Mouse (Mus musculus): ENCODE results near the gene Phox2b. TPM values are rescaled to one million over a fixed set of nuclear protein-coding genes. Genes with fewer than 3 reads are reported as not detected.

Phox2b gene
- not detected in 2 replicates for total RNA-seq (2012; rRNA removed)
- total RNA-seq (2014; rRNA removed): not detected in 2 replicates
- not detected in 2 replicates for polyA plus RNA-seq (2012; ENCODE audit: insufficient read length, low read depth)

DNA sequence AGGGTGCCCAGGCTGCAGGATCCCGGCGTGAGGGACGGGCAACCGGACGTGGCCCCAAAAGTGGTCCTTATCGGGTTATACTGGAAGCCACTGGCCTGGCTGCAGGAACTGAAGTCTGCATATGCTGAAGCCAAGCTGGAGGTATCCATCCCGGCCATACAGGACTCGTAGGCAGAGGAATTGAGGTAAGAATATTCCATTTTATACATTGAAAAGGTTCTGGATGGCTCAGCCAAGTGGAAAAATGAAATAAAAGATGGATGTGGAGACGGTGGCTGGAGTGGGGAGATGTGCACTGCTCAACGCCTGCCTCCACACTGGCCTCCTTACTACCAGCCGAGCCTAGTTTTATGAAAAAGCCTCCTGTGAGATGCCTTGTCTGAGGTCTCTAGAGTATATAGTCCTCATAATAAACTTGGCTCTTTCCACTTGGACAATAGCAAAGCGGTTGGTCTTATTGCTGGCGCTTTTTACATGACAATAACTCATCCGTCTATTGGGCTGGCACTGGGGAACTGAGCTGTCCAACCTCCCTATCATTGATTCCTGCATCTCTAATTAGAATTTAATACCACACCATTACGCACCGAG, at the start of gene Phox2b:
Gene Phox2b, minus strand, starts transcription at position 569 of the 591 bp plus-strand sequence.
- H3K4me1 ChIP-seq (ENCODE audit: control insufficient read depth in 1 of 2, insufficient read depth in 2 of 2): no peaks in the 10 kb centered on the region
- no peak for DNase-seq (ENCODE audit: extremely low read depth)
- no peak within 1 kb of the TSS for H3K9ac ChIP-seq (ENCODE audit: insufficient read depth, low read depth)
- in situ Hi-C loops (cut with MboI; ENCODE audit: low pct_ligation_motif_present, low pct_unique_long_range_greater_than_20kb, low sequenced_read_pairs): no loop called here
- no peak within 1 kb of the TSS for H3K27ac ChIP-seq (ENCODE audit: insufficient read depth, low read depth)
- no peaks in the 10 kb centered on the region for H3K9me3 ChIP-seq (replicated peaks; ENCODE audit: low read length)
- TF ChIP-seq MXI1 (IDR thresholded peaks at IDR 0.05; ENCODE audit: low read depth, low read length) (no peak), CTCF (conservative IDR thresholded peaks at IDR 0.05 in 1 of 2, IDR thresholded peaks at IDR 0.05 in 1 of 2; ENCODE audit: low read depth in 2 of 2, low read length in 2 of 2) (no peak), ETS1 (conservative IDR thresholded peaks at IDR 0.05; ENCODE audit: low read depth, low read length) (no peak), ZNF384 (IDR thresholded peaks at IDR 0.05; ENCODE audit: low read depth, low read length) (no peak)
- H3K36me3 ChIP-seq (replicated peaks in 1 of 2; ENCODE audit: control insufficient read depth in 1 of 2, insufficient read depth in 1 of 2, low read length in 1 of 2): no peaks in the 10 kb centered on the region
- no peaks in the 10 kb centered on the region for H3K27me3 ChIP-seq (replicated peaks)
- H3K79me2 ChIP-seq (replicated peaks; ENCODE audit: control insufficient read depth, extremely low read depth, insufficient read depth, poor library complexity, severe bottlenecking): no peaks in the 10 kb centered on the region
- no peak within 1 kb of the TSS for H3K4me2 ChIP-seq (ENCODE audit: insufficient read depth, low read depth, poor library complexity, severe bottlenecking)
- dilution Hi-C loops (cut with MboI; ENCODE audit: extremely low pct_ligation_motif_present, extremely low pct_unique_long_range_greater_than_20kb, low sequenced_read_pairs): no loop called here
- no peak within 1 kb of the TSS for H3K4me3 ChIP-seq (replicated peaks in 1 of 3; ENCODE audit: low read depth in 2 of 3, low read length in 2 of 3, poor library complexity in 1 of 3)

DNA sequence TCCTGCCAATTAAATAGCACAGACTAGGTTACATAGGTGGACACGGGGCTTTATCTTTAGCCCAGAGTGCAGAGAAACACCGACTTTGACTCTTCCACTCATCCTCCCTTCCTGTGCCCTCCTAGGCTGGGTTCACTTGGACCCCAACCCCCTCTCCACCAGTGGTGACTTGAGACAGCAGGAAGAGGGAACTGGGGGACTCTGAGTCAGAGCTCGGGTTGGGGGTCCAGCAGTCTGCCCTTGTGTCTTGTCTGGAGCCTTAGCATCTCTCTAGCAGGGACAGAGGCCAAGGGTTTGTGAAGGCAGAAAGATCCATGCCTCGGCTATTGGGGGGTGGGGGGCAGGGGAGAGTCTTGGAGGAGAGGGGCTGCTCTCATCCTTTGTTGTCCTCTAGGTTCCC, 43.5 kb upstream of the Phox2b start:
- H3K36me3 ChIP-seq (replicated peaks in 1 of 2; ENCODE audit: control insufficient read depth in 1 of 2, insufficient read depth in 1 of 2, low read length in 1 of 2): no peaks in the 10 kb centered on the region
- in situ Hi-C loops (cut with MboI; ENCODE audit: low pct_ligation_motif_present, low pct_unique_long_range_greater_than_20kb, low sequenced_read_pairs): no loop called here
- no peak for DNase-seq (ENCODE audit: extremely low read depth)
- TF ChIP-seq POLR2A (IDR thresholded peaks at IDR 0.05; ENCODE audit: low read depth, low read length): no peak
- no peak overlapping the region for H3K27ac ChIP-seq (ENCODE audit: insufficient read depth, low read depth)
- H3K9me3 ChIP-seq (replicated peaks; ENCODE audit: low read length): no peaks in the 10 kb centered on the region
- H3K4me1 ChIP-seq (ENCODE audit: control insufficient read depth in 1 of 2, insufficient read depth in 2 of 2): no peaks in the 10 kb centered on the region
- no peaks in the 10 kb centered on the region for H3K27me3 ChIP-seq (replicated peaks)
- no peak overlapping the region for H3K9ac ChIP-seq (ENCODE audit: insufficient read depth, low read depth)
- H3K4me2 ChIP-seq (ENCODE audit: insufficient read depth, low read depth, poor library complexity, severe bottlenecking): no peak overlapping the region
- dilution Hi-C loops (cut with MboI; ENCODE audit: extremely low pct_ligation_motif_present, extremely low pct_unique_long_range_greater_than_20kb, low sequenced_read_pairs): no loop called here
- H3K79me2 ChIP-seq (replicated peaks; ENCODE audit: control insufficient read depth, extremely low read depth, insufficient read depth, poor library complexity, severe bottlenecking): no peaks in the 10 kb centered on the region
- no peak overlapping the region for H3K4me3 ChIP-seq (replicated peaks in 1 of 3; ENCODE audit: low read depth in 2 of 3, low read length in 2 of 3, poor library complexity in 1 of 3)

GRCm38 (mm10) chr5:67139052-67140015, 40.2 kb upstream of the Phox2b start:
- Histone ChIP-seq H3K4me2 (ENCODE audit: insufficient read depth, low read depth, poor library complexity, severe bottlenecking) (no peak overlapping the region), H3K4me3 (replicated peaks in 1 of 3; ENCODE audit: low read depth in 2 of 3, low read length in 2 of 3, poor library complexity in 1 of 3) (no peak overlapping the region), H3K79me2 (replicated peaks; ENCODE audit: control insufficient read depth, extremely low read depth, insufficient read depth, poor library complexity, severe bottlenecking) (no peaks in the 10 kb centered on the region), H3K27me3 (replicated peaks) (no peaks in the 10 kb centered on the region), H3K9ac (ENCODE audit: insufficient read depth, low read depth) (no peak overlapping the region), H3K36me3 (replicated peaks in 1 of 2; ENCODE audit: control insufficient read depth in 1 of 2, insufficient read depth in 1 of 2, low read length in 1 of 2) (no peaks in the 10 kb centered on the region), H3K27ac (ENCODE audit: insufficient read depth, low read depth) (no peak overlapping the region), H3K4me1 (ENCODE audit: control insufficient read depth in 1 of 2, insufficient read depth in 2 of 2) (no peaks in the 10 kb centered on the region), H3K9me3 (replicated peaks; ENCODE audit: low read length) (no peaks in the 10 kb centered on the region)
- no peak for TF ChIP-seq RCOR1 (conservative IDR thresholded peaks at IDR 0.05; ENCODE audit: low read depth, low read length)
- no peak for TF ChIP-seq POLR2A (IDR thresholded peaks at IDR 0.05; ENCODE audit: low read depth, low read length)
- TF ChIP-seq MAZ (IDR thresholded peaks at IDR 0.05; ENCODE audit: low read depth, low read length): no peak
- no peak for TF ChIP-seq KAT2A (IDR thresholded peaks at IDR 0.05; ENCODE audit: insufficient replicate concordance, low read length)
- TF ChIP-seq JUN (IDR thresholded peaks at IDR 0.05; ENCODE audit: insufficient read depth, low read depth, low read length): no peak
- no peak for TF ChIP-seq CHD1 (IDR thresholded peaks at IDR 0.05; ENCODE audit: low read depth, low read length)
- no peak for TF ChIP-seq ZC3H11A (IDR thresholded peaks at IDR 0.05; ENCODE audit: low read depth, low read length)
- dilution Hi-C loops (cut with MboI; ENCODE audit: extremely low pct_ligation_motif_present, extremely low pct_unique_long_range_greater_than_20kb, low sequenced_read_pairs): no loop called here
- no peak for DNase-seq (ENCODE audit: extremely low read depth)
- in situ Hi-C loops (cut with MboI; ENCODE audit: low pct_ligation_motif_present, low pct_unique_long_range_greater_than_20kb, low sequenced_read_pairs): no loop called here

All from CH12.LX (cell line).